Comparison of ENCODE assay signal across 13 mouse cellular contexts in genomic region chr10:23203885-23204284, GRCm38 (mm10).
DNase-seq lines count a peak whose midpoint lies in the region; ATAC-seq lines count a peak whose summit lies in the region.
"Had no signal": no experiment of that assay in that cellular context is flagged by ENCODE, and none has a peak within 500 bp of the region (broad histone marks: within the 10 kb centered on the region; RNA-seq: fewer than 3 reads in every experiment).

No protein-coding gene starts in this region.

- no peak overlapping the region for H3K4me2 ChIP-seq in heart, embryonic 12.5 days
- H3K4me2 ChIP-seq: limb, embryonic 15.5 days had no signal

- intact Hi-C loops in heart, postnatal 25 days (cut with DNase I) = no loop called here

- H3K36me3 ChIP-seq in heart, embryonic 12.5 days = no peaks in the 10 kb centered on the region
- H3K36me3 ChIP-seq in limb, embryonic 10.5 days = no peaks in the 10 kb centered on the region
- H3K36me3 ChIP-seq: limb, embryonic 15.5 days; midbrain, embryonic 10.5 days had no signal

- DNase-seq in adrenal gland, postnatal 14 days = peak; percentile 12
- no peak for DNase-seq in adrenal gland, adult 18-20 months (ENCODE audit: low spot score in 2 of 2)
- DNase-seq in heart, postnatal 25 days (ENCODE audit: low spot score) = peak; percentile 17
- DNase-seq in 3134 (ENCODE audit: extremely low read depth, insufficient read length, low spot score) = peak; percentile 11
- peak; percentile 79 for DNase-seq in fibroblast of lung, adult 2 months (ENCODE audit: low read depth)
- DNase-seq in limb, embryonic 10.5 days (ENCODE audit: low spot score) = no peak
- no peak for DNase-seq in testis, postnatal 14 days (ENCODE audit: low spot score)
- DNase-seq: B cell, adult 2 months; cerebellum, adult 11 months; kidney, adult 9 months had no signal

- no peak overlapping the region for H3K4me3 ChIP-seq in heart, embryonic 12.5 days
- no peak overlapping the region for H3K4me3 ChIP-seq in limb, embryonic 10.5 days
- H3K4me3 ChIP-seq: limb, embryonic 15.5 days; midbrain, embryonic 10.5 days had no signal

- no peak overlapping the region for H3K27ac ChIP-seq in heart, embryonic 12.5 days (ENCODE audit: poor library complexity, severe bottlenecking)
- no peak overlapping the region for H3K27ac ChIP-seq in limb, embryonic 10.5 days
- H3K27ac ChIP-seq: limb, embryonic 15.5 days; midbrain, embryonic 10.5 days had no signal

- 68% methylated on average over 4 of the region's 4 CpGs for WGBS in heart, embryonic 12.5 days
- 63% methylated on average over 4 of the region's 4 CpGs for WGBS in limb, embryonic 10.5 days

- H3K9ac ChIP-seq in heart, embryonic 12.5 days = no peak overlapping the region
- H3K9ac ChIP-seq: limb, embryonic 15.5 days had no signal

- no peak for ATAC-seq in heart, embryonic 12.5 days (ENCODE audit: insufficient number of reproducible peaks, low FRiP score)

- H3K27me3 ChIP-seq in heart, embryonic 12.5 days (replicated peaks) = no peaks in the 10 kb centered on the region
- H3K27me3 ChIP-seq in limb, embryonic 10.5 days (ENCODE audit: low read depth, poor library complexity, severe bottlenecking) = no peaks in the 10 kb centered on the region
- H3K27me3 ChIP-seq: limb, embryonic 15.5 days had no signal

- no peaks in the 10 kb centered on the region for H3K9me3 ChIP-seq in heart, embryonic 12.5 days (replicated peaks)
- H3K9me3 ChIP-seq in limb, embryonic 10.5 days (replicated peaks) = no peaks in the 10 kb centered on the region
- H3K9me3 ChIP-seq: limb, embryonic 15.5 days; midbrain, embryonic 10.5 days had no signal

- no peaks in the 10 kb centered on the region for H3K4me1 ChIP-seq in heart, embryonic 12.5 days (replicated peaks)
- peaks cover 19% of the 10 kb centered on the region for H3K4me1 ChIP-seq in limb, embryonic 10.5 days
- H3K4me1 ChIP-seq: limb, embryonic 15.5 days; midbrain, embryonic 10.5 days had no signal

Comparison
In these comparisons a context has a peak if more than half of its experiments do, and no peak if none do; other contexts are left out.
1. DNase-seq: peak in adrenal gland, postnatal 14 days (single experiment), heart, postnatal 25 days (single experiment), 3134 (single experiment) and fibroblast of lung, adult 2 months (single experiment); none in adrenal gland, adult 18-20 months (0 of 2), limb, embryonic 10.5 days (single experiment) and testis, postnatal 14 days (single experiment).